In genomic region chr8:126540298-126540697, GRCm38 (mm10) we compare ENCODE assay signal across 10 mouse cellular contexts. TPM values are rescaled to one million over a fixed set of nuclear protein-coding genes. Genes with fewer than 3 reads are reported as not detected.
DNase-seq lines count a peak whose midpoint lies in the region; ATAC-seq lines count a peak whose summit lies in the region.
"Had no signal": no experiment of that assay in that cellular context is flagged by ENCODE, and none has a peak within 500 bp of the region (broad histone marks: within the 10 kb centered on the region; RNA-seq: fewer than 3 reads in every experiment).

No protein-coding gene starts in this region.

- 0 out of 2 replicates have a peak overlapping the region, but pooled peaks have one; percentile 94 for H3K27ac ChIP-seq in heart, embryonic 12.5 days (ENCODE audit: poor library complexity, severe bottlenecking)
- peak overlapping the region; percentile 82 for H3K27ac ChIP-seq in midbrain, embryonic 10.5 days (replicated peaks)
- H3K27ac ChIP-seq in midbrain, embryonic 11.5 days (ENCODE audit: low read depth, low read length), result no peak overlapping the region
- H3K27ac ChIP-seq in midbrain, embryonic 12.5 days (replicated peaks), result peak overlapping the region; percentile 96; the same call in 1 of the 2 replicates

- no peak for DNase-seq in heart, adult 18-20 months
- DNase-seq in midbrain, embryonic 10.5 days (ENCODE audit: low spot score), result no peak
- DNase-seq in midbrain, embryonic 11.5 days (ENCODE audit: low spot score, missing footprints), result no peak
- no peak for DNase-seq in ovary, postnatal 36 days (ENCODE audit: low spot score)
- no peak for DNase-seq in thymus, postnatal 10 days (ENCODE audit: low spot score in 2 of 2)
- DNase-seq: right cerebral cortex, postnatal 14 days; thymus, postnatal 14 days had no signal

- no peaks in the 10 kb centered on the region for H3K9me3 ChIP-seq in heart, embryonic 12.5 days (replicated peaks)
- H3K9me3 ChIP-seq in midbrain, embryonic 10.5 days (replicated peaks), result no peaks in the 10 kb centered on the region
- no peaks in the 10 kb centered on the region for H3K9me3 ChIP-seq in midbrain, embryonic 11.5 days (ENCODE audit: control insufficient read depth, low read length)
- no peaks in the 10 kb centered on the region for H3K9me3 ChIP-seq in midbrain, embryonic 12.5 days
- H3K9me3 ChIP-seq: limb, embryonic 15.5 days had no signal

- H3K9ac ChIP-seq in heart, embryonic 12.5 days, result no peak overlapping the region
- H3K9ac ChIP-seq in midbrain, embryonic 11.5 days (ENCODE audit: low read length), result no peak overlapping the region
- no peak overlapping the region for H3K9ac ChIP-seq in midbrain, embryonic 12.5 days (replicated peaks)
- H3K9ac ChIP-seq: limb, embryonic 15.5 days had no signal

- no peak overlapping the region for H3K4me3 ChIP-seq in heart, embryonic 12.5 days
- no peak overlapping the region for H3K4me3 ChIP-seq in midbrain, embryonic 10.5 days
- H3K4me3 ChIP-seq in midbrain, embryonic 11.5 days (ENCODE audit: low read depth, low read length), result no peak overlapping the region
- H3K4me3 ChIP-seq in midbrain, embryonic 12.5 days, result no peak overlapping the region
- H3K4me3 ChIP-seq: limb, embryonic 15.5 days had no signal

- H3K27me3 ChIP-seq in heart, embryonic 12.5 days (replicated peaks), result no peaks in the 10 kb centered on the region
- no peaks in the 10 kb centered on the region for H3K27me3 ChIP-seq in midbrain, embryonic 10.5 days (ENCODE audit: low read depth, poor library complexity, severe bottlenecking)
- no peaks in the 10 kb centered on the region for H3K27me3 ChIP-seq in midbrain, embryonic 11.5 days (ENCODE audit: control insufficient read depth, insufficient read depth, low read length)
- no peaks in the 10 kb centered on the region for H3K27me3 ChIP-seq in midbrain, embryonic 12.5 days
- H3K27me3 ChIP-seq: limb, embryonic 15.5 days had no signal

- H3K4me2 ChIP-seq in heart, embryonic 12.5 days, result no peak overlapping the region
- no peak overlapping the region for H3K4me2 ChIP-seq in midbrain, embryonic 11.5 days
- no peak overlapping the region for H3K4me2 ChIP-seq in midbrain, embryonic 12.5 days (replicated peaks)
- H3K4me2 ChIP-seq: limb, embryonic 15.5 days had no signal

- H3K4me1 ChIP-seq in heart, embryonic 12.5 days (replicated peaks), result peaks cover 67% of the 10 kb centered on the region
- peaks cover 54% of the 10 kb centered on the region for H3K4me1 ChIP-seq in midbrain, embryonic 10.5 days
- H3K4me1 ChIP-seq in midbrain, embryonic 11.5 days (ENCODE audit: control insufficient read depth, insufficient read depth, low read length), result peaks cover 43% of the 10 kb centered on the region
- H3K4me1 ChIP-seq in midbrain, embryonic 12.5 days, result peaks cover 46% of the 10 kb centered on the region

- H3K36me3 ChIP-seq in heart, embryonic 12.5 days, result no peaks in the 10 kb centered on the region
- no peaks in the 10 kb centered on the region for H3K36me3 ChIP-seq in midbrain, embryonic 10.5 days
- H3K36me3 ChIP-seq in midbrain, embryonic 11.5 days (ENCODE audit: control insufficient read depth, insufficient read depth, low read length), result no peaks in the 10 kb centered on the region
- no peaks in the 10 kb centered on the region for H3K36me3 ChIP-seq in midbrain, embryonic 12.5 days
- H3K36me3 ChIP-seq: limb, embryonic 15.5 days had no signal

- no peak for ATAC-seq in heart, embryonic 12.5 days (ENCODE audit: insufficient number of reproducible peaks, low FRiP score)
- ATAC-seq in midbrain, embryonic 11.5 days (ENCODE audit: low FRiP score), result no peak
- no peak for ATAC-seq in midbrain, embryonic 12.5 days (ENCODE audit: low FRiP score, low read depth)

- 80% methylated on average over 5 of the region's 5 CpGs for WGBS in heart, embryonic 12.5 days
- WGBS in midbrain, embryonic 10.5 days, result 90% methylated on average over 5 of the region's 5 CpGs
- 98% methylated on average over 5 of the region's 5 CpGs for WGBS in midbrain, embryonic 11.5 days
- 87% methylated on average over 5 of the region's 5 CpGs for WGBS in midbrain, embryonic 12.5 days

RNA-seq across cellular contexts. Expression of gene Irf2bp2, which starts 53.5 kb away (rescaled TPM):
- 8.9 and 9.7 TPM in 2 replicates for polyA plus RNA-seq in heart, embryonic 12.5 days (2016; fragmentation: Nextera tagmentation; extraction: Ambion mirVana)
- 100 to 1,000 TPM; 101 to 128 TPM for total RNA-seq in heart, adult 18-20 months (2021)
- polyA plus RNA-seq in midbrain, embryonic 10.5 days (2016; fragmentation: Nextera tagmentation; extraction: Ambion mirVana), result 3.8 and 4.0 TPM in 2 replicates
- polyA plus RNA-seq in midbrain, embryonic 11.5 days (2014; fragmentation: Nextera tagmentation; extraction: Ambion mirVana), result 4.4 and 4.5 TPM in 2 replicates
- polyA plus RNA-seq in midbrain, embryonic 12.5 days (2016; fragmentation: Nextera tagmentation; extraction: Ambion mirVana), result 7.5 and 7.7 TPM in 2 replicates
